Mouse (Mus musculus): ENCODE data around the gene Strip2.

The Strip2 gene

GRCm38 (mm10) chr6:29930087-29930486 lies 13.3 kb downstream of the Strip2 start:
- no peak for DNase-seq (ENCODE audit: low spot score)

- DNase-seq (ENCODE audit: low spot score) = no peak
Measured at GRCm38 (mm10) chr6:29930665-29931064, 13.9 kb downstream of the Strip2 start.

DNA sequence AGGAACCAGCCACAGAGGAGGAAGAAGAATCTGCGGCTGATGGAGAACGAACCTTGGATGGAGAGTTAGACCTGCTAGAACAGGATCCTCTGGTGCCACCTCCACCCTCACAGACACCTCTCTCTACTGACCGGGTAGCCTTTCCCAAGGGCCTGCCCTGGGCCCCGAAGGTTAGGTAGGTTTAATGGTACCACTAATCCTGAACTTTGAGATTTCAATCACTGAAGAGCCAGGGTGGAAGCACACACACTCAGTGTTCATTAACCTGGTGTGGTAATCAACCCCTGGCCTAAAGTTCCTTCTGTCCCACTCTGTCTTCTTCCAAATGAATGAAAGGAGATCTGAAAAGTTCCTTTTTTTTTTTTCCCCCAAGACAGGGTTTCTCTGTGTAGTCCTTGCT lies 14.4 kb downstream of the Strip2 start:
- DNase-seq (ENCODE audit: low spot score) = no peak

DNA sequence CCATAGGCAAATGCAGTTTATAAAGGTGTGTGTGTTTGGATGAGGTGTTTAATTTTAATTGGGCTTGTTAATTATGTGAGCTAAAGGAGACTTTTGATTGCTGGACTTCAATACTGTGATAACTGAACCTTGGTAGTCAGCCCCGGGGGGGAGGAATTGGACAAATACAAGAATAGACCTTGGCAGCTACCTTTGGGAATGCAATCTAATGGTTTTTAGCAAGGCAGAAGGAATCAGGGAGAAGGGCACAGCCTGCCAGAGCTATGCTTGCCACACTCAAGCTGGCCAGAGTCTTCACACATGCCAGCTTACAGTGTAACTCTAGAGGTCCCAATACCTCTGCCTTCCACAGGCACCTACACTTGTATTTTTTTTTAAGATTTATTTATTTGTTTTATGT lies 18.9 kb downstream of the Strip2 start:
- no peak for DNase-seq (ENCODE audit: low spot score)

DNA sequence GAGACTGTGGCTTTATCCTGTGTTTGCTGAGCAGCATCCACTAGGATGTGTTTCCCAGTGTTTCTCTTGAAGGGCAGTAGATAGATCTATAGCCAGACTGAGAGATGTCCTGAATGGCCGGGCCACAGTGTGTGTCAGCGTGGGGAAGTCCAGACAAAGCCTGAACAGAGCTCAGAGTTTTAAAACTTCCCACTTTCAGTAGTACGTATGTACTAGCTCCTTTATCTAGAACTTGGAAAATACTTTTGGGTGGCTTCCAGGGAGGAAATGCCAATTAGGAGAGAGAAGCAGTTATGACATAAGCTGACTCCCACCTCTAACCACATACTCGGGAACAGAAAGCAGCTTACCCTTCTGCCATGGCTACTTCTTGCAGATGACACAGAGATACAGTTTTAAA lies 23.6 kb downstream of the Strip2 start:
- DNase-seq (ENCODE audit: low spot score) = no peak

DNA sequence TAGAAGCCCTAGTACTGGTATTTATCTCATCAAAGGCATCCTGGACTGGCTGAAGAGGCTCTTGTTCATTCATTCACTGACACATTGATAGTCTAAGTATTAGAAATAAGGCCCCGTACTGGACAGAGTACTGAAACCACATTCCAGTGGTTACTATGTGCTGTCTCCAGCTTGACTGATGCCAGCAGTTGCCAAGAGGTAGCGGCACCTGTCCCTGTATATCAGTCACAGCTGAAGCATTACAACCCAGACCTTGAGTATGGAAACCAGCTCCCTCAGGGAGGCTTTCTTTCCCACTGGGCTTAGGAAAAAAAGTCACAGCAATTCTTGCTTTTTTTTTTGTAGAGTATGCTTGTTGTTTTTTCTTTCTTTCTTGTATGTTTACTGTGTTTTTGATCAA lies 24.2 kb downstream of the Strip2 start:
- no peak for DNase-seq (ENCODE audit: low spot score)

DNA sequence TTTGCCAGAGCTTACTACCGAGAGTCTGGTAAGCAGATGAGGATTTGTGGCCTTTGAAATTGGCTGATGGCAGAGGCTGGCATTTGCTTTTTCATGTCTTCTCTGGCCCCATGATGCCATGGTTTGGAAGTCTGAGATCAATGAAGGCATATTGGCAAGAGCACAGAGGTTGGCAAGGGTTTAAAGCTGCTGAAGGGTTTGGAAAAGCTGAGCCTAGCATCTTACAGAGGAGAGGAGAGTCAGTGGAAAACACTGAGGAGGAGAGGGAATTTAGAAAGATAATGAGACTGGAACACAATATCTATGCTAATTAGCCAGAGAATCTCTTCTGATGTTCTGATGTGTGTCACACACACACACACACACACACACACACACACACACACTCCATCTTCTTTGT lies 27.7 kb downstream of the Strip2 start:
- no peak for DNase-seq (ENCODE audit: low spot score)

- peak; percentile 18 for DNase-seq (ENCODE audit: low spot score)
Measured at GRCm38 (mm10) chr6:29946568-29946967, 29.8 kb downstream of the Strip2 start.

GRCm38 (mm10) chr6:29947823-29948222 lies 31.0 kb downstream of the Strip2 start:
- DNase-seq (ENCODE audit: low spot score) = no peak

GRCm38 (mm10) chr6:29956749-29957148 lies 39.9 kb downstream of the Strip2 start:
- DNase-seq (ENCODE audit: low spot score) = no peak

- no peak for DNase-seq (ENCODE audit: low spot score)
Measured at GRCm38 (mm10) chr6:29958669-29959068, 41.9 kb downstream of the Strip2 start.

- DNase-seq (ENCODE audit: low spot score) = no peak
Measured at GRCm38 (mm10) chr6:29961081-29961480, 44.3 kb downstream of the Strip2 start.

- DNase-seq (ENCODE audit: low spot score) = no peak
Measured at GRCm38 (mm10) chr6:29967917-29968316, 51.1 kb downstream of the Strip2 start.

DNA sequence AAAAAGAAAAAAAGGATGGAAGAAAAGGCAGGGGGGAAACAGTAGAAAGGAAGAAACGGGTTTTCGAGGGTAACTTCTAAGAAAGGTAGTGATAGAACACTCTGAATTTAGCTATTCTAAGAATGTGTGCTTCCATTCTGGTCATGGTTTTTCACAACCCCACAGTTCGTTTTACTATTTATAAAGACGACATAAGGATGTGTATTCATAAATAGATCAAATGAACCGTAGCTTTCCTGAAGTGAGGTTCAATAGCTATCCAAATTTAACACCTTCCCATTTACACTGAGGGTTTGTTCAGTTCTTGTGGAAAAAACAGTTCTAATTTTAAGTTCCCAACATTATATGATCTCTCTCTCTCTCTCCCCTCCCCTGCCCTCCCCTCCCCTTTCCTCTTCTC lies 56.5 kb downstream of the Strip2 start:
- DNase-seq (ENCODE audit: low spot score) = no peak

- no peak for DNase-seq (ENCODE audit: low spot score)
Measured at GRCm38 (mm10) chr6:29974836-29975235, 58.0 kb downstream of the Strip2 start.

DNA sequence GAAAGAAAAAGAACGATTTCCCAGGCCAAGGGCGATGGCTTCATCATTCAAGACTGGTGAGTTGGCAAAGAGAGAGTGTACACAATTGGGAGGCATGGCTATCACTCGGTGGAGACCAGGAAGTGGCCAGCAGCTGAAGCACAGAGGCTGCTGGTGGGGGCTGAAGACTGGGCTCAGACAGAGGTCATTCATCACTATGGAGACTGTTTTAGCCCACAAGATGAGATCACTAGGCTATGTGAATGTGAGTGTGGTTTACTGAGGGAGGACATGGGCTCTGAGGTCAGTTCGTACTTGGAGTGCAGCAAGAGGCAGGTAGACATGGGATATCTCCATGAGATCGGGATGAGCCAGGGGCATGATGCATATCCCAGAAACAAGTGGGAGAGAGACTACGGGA lies 63.6 kb downstream of the Strip2 start:
- no peak for DNase-seq (ENCODE audit: low spot score)

DNA sequence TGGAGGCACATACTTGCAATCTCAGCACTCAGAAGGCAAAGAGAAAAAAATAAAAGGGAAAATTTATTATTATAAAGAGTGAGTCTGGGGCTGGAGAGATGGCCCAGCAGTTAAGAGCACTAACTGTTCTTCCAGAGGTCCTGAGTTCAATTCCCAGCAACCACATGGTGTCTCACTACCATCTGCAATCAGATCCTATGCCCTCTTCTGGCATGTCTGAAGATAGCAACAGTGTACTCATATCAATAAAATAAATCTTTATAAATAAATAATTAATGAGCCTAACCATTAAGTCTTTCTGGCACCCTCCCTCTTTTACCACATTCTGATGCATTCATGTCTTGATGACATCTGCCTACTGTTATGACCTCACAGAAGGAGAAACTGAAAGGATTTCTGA lies 65.0 kb downstream of the Strip2 start:
- DNase-seq (ENCODE audit: low spot score) = no peak

GRCm38 (mm10) chr6:29985058-29985498 lies 68.3 kb downstream of the Strip2 start:
- peak; percentile 71 for DNase-seq (ENCODE audit: low spot score)

DNA sequence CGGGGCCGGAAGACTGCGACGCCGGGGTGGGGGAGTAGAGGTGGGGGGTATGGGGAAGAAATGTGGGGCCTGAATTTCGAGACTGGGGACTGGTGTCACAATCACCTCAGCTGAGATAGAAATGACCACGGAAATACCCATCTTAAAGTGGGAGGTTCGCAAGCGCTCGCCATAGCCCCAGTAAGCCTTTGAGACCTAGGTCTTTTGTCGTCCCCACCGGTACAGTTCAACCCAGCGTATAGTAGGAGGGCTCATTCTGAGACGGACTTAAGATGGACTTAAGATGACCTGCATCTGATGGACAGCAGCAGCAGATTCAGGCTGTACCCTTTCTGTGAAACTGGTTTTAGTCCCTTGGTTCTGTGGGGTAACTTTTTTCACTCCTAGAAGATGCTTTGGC lies 68.7 kb downstream of the Strip2 start:
- DNase-seq (ENCODE audit: low spot score) = no peak

- DNase-seq (ENCODE audit: low spot score) = no peak
Measured at GRCm38 (mm10) chr6:29985986-29986385, 69.2 kb downstream of the Strip2 start.

DNA sequence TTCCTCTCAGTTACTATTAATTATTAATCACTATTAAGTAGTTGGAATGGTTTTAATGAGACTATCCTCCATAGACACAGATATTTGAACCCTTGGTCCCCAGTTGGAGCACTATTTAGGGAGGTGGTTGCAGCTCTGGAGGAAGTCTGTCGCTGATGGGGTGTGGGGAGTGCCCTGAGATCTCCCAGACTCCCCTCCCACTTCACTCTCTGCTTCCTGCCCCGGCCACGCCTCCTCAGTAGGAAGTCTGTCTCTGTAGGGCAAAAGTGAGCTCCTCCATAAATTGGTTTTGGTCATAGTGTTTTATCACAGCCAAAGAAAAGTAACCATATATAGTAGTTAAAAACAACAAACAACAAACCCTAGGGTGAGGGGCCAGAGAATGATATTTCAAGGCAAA lies 70.4 kb downstream of the Strip2 start:
- DNase-seq (ENCODE audit: low spot score) = no peak

GRCm38 (mm10) chr6:29998140-29998539 lies 81.3 kb downstream of the Strip2 start:
- no peak for DNase-seq (ENCODE audit: low spot score)

- no peak for DNase-seq (ENCODE audit: low spot score)
Measured at GRCm38 (mm10) chr6:29998771-29999170, 82.0 kb downstream of the Strip2 start.

- DNase-seq (ENCODE audit: low spot score) = no peak
Measured at GRCm38 (mm10) chr6:30002628-30003027, 85.8 kb downstream of the Strip2 start.

DNA sequence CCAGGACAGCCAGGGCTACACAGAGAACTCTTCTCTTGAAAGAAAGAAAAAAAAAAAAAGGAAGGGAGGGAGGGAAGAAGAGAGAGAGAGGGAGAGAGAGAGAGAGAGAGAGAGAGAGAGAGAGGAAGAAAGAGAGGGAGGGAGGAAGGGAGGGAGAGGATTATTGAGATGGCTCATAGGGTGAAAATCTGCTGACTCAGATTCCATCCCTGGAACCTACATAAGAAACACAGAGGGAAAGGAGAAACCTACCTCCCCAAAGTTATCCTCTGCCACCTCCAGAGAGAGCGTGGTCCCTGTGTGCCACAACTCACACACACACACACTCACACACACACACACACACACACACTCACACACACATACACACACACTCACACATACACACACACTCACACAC lies 89.0 kb downstream of the Strip2 start:
- DNase-seq (ENCODE audit: low spot score) = no peak

Measured in retina, embryonic 14.5 days (tissue).